Mouse (Mus musculus) embryonic facial prominence, embryonic 15.5 days (tissue): Measurements from ENCODE around the gene Tdp1. TPM values are rescaled to one million over a fixed set of nuclear protein-coding genes. Genes with fewer than 3 reads are reported as not detected.

Experiments
- ATAC-seq: fragments of 200-750 bp; cut with Nextera tagmentation; 2 replicates; pipeline ENCODE4 v1.8.0; 2017; ENCODE audit warnings: low read depth, moderate TSS enrichment; ENCODE audit not compliant: insufficient number of reproducible peaks, low FRiP score, low TSS enrichment
- H3K27ac ChIP-seq: fragments of 300-500 bp; sonication (generic); replicated peaks from 2 replicates; pipeline ENCODE4 v1.5.1; 2015; ENCODE audit warnings: mild to moderate bottlenecking, inconsistent platforms
- H3K27me3 ChIP-seq: fragments of 300-500 bp; sonication (generic); 2 replicates; pipeline ENCODE4 v1.6.1; 2015; ENCODE audit warnings: inconsistent platforms
- H3K36me3 ChIP-seq: fragments of 300-500 bp; sonication (generic); 2 replicates; pipeline ENCODE4 v1.6.1; 2015; ENCODE audit warnings: mild to moderate bottlenecking, inconsistent platforms
- H3K4me1 ChIP-seq: fragments of 300-500 bp; sonication (generic); 2 replicates; pipeline ENCODE4 v1.6.1; 2015; ENCODE audit warnings: inconsistent platforms
- H3K4me2 ChIP-seq: fragments of 300-500 bp; sonication (generic); replicated peaks from 2 replicates; pipeline ENCODE4 v1.6.1; 2015; ENCODE audit warnings: mild to moderate bottlenecking, inconsistent platforms
- H3K4me3 ChIP-seq: fragments of 300-500 bp; sonication (generic); replicated peaks from 2 replicates; pipeline ENCODE4 v1.5.1; 2015; ENCODE audit warnings: mild to moderate bottlenecking, inconsistent platforms
- H3K9ac ChIP-seq: fragments of 300-500 bp; sonication (generic); 2 replicates; pipeline ENCODE4 v1.6.1; 2015; ENCODE audit warnings: inconsistent platforms
- H3K9me3 ChIP-seq: fragments of 300-500 bp; sonication (generic); replicated peaks from 2 replicates; pipeline ENCODE4 v1.6.1; 2016; ENCODE audit warnings: inconsistent platforms
- WGBS: fragments of 180-500 bp; shearing (Covaris S2); methylation state at CpG from one replicate; pipeline ENCODE4 v1.1.7; 2015; 5-methylcytosine and 5-hydroxymethylcytosine counted together
- polyA plus RNA-seq: library from polyadenylated mRNA; unstranded; fragments of >200 nt; fragmentation: Nextera tagmentation; extraction: Ambion mirVana; gene quantifications from 2 replicates; pipeline ENCODE4 v1.2.1, GENCODE M21; 2015

The Tdp1 gene
- polyA plus RNA-seq, 1 experiment from 2014 or later = 52.3 TPM

DNA sequence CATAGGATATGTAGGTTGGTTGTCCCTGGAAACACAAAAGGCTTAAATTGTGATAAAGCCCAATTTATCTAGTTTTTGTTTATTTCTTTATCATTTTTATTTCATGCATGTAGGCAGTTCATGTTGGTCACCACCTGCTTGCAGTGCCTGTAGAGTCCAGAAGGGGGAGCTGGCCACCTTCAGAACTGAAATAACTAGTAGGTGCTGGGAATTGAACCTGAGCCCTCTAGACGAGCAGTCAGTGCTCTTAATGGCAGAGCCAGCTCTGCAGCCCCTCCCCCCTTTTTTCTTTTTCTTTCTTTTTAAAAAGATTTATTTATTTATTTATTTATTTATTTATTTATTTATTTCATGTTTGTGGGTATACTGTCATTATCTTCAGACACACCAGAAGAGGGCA lies 89.3 kb downstream of the Tdp1 start:
- Histone ChIP-seq H3K27ac (no peak overlapping the region), H3K9ac (no peak overlapping the region), H3K9me3 (no peaks in the 10 kb centered on the region), H3K4me1 (no peaks in the 10 kb centered on the region), H3K27me3 (peaks cover 12% of the 10 kb centered on the region), H3K4me2 (no peak overlapping the region), H3K36me3 (no peaks in the 10 kb centered on the region), H3K4me3 (no peak overlapping the region)
- no peak for ATAC-seq
- WGBS = 80% methylated on average over 1 of the region's 1 CpGs

DNA sequence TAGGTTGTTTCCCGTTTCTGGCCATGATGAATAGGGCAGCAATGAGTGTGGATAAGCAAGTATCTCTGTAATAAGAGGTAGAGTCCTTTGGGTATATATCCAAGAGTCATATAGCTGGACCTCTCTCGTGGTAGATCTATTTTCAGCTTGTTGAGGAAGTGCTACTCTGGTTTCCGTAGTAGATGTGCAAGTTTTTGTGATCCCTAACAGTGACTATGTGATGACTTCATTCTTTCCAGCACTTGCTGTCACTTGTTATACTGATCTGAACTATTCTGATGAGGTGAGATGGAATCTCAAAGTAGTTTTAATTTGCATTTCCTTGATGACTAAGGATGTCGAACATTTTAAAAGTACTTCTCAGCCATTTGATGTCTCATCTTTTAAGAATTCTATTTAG lies 95.2 kb downstream of the Tdp1 start:
- Histone ChIP-seq H3K27me3 (no peaks in the 10 kb centered on the region), H3K4me2 (no peak overlapping the region), H3K27ac (no peak overlapping the region), H3K4me1 (no peaks in the 10 kb centered on the region), H3K4me3 (no peak overlapping the region), H3K36me3 (no peaks in the 10 kb centered on the region), H3K9me3 (no peaks in the 10 kb centered on the region), H3K9ac (no peak overlapping the region)
- WGBS = 71% methylated on average over 4 of the region's 4 CpGs
- no peak for ATAC-seq

DNA sequence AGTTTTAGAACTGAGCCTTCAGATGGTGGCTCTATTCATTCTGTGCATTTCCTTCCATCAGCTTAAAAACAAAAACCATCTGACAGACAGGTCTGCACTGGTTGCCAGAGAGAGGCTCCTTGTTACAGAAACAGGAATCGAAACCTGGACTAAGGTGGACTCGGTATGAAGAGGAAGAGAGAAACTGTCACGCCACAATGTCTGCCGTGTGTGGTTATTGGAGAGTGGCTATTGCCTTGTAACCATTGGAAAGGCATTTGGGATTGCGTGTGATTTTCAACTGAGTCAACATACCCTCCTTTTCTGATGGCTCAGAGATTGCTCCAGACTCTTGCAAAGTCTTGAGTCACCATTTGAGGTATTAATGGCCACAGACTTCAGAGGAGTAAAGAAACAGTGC lies 102.5 kb downstream of the Tdp1 start:
- H3K4me3 ChIP-seq = no peak overlapping the region
- no peaks in the 10 kb centered on the region for H3K27me3 ChIP-seq
- no peaks in the 10 kb centered on the region for H3K36me3 ChIP-seq
- no peak overlapping the region for H3K4me2 ChIP-seq
- no peaks in the 10 kb centered on the region for H3K9me3 ChIP-seq
- ATAC-seq = no peak
- 94% methylated on average over 5 of the region's 5 CpGs for WGBS
- no peak overlapping the region for H3K27ac ChIP-seq
- no peak overlapping the region for H3K9ac ChIP-seq
- no peaks in the 10 kb centered on the region for H3K4me1 ChIP-seq

DNA sequence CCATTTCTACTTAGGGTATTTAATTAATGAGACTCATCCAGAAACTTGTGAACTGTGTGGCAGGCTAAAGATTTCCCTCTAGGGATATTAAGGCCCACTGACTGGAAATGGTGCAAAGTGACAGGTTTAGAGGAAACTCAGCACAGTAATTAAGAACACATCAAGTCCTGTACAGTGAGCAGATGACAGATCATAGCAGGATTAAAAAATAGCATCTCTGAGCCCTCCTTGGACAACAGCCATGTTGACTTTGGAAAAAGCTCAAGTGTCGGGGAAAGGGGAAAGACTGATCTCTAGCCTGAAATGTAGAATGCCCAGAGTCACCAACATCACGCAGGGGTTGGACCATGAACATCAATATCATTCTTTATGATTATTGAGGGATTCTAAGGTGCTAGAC lies 103.8 kb downstream of the Tdp1 start:
- H3K4me2 ChIP-seq = no peak overlapping the region
- no peak overlapping the region for H3K27ac ChIP-seq
- no peak for ATAC-seq
- no peak overlapping the region for H3K9ac ChIP-seq
- no peaks in the 10 kb centered on the region for H3K27me3 ChIP-seq
- no peak overlapping the region for H3K4me3 ChIP-seq
- WGBS = 75% methylated on average over 2 of the region's 2 CpGs
- H3K36me3 ChIP-seq = no peaks in the 10 kb centered on the region
- H3K4me1 ChIP-seq = no peaks in the 10 kb centered on the region
- H3K9me3 ChIP-seq = no peaks in the 10 kb centered on the region

DNA sequence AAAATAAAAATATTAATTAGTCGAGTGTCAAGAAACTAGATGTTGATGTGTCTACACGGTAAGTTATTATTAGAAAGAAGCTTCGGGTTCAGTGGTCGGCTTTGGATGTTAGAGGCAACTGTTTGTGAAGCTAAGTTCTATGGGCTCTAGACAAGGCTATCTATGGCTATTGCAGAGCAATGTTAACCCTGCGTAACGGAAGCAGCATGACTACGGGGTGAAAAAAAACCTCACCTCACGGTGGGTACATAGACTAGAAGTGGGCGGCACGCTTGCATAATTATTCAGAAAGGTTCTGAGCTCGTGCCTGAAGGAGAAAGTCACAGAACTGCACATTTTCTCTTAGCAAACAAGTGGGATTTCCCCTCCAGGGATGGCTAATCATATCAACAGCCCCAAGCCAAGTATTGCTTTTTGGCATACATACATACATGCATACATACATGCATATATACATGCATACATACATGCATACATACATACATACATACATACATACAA lies 108.1 kb downstream of the Tdp1 start:
- no peaks in the 10 kb centered on the region for H3K27me3 ChIP-seq
- ATAC-seq = no peak
- H3K4me2 ChIP-seq = no peak overlapping the region
- H3K36me3 ChIP-seq = no peaks in the 10 kb centered on the region
- no peaks in the 10 kb centered on the region for H3K4me1 ChIP-seq
- H3K4me3 ChIP-seq = no peak overlapping the region
- no peaks in the 10 kb centered on the region for H3K9me3 ChIP-seq
- no peak overlapping the region for H3K9ac ChIP-seq
- no peak overlapping the region for H3K27ac ChIP-seq
- 89% methylated on average over 11 of the region's 11 CpGs for WGBS

DNA sequence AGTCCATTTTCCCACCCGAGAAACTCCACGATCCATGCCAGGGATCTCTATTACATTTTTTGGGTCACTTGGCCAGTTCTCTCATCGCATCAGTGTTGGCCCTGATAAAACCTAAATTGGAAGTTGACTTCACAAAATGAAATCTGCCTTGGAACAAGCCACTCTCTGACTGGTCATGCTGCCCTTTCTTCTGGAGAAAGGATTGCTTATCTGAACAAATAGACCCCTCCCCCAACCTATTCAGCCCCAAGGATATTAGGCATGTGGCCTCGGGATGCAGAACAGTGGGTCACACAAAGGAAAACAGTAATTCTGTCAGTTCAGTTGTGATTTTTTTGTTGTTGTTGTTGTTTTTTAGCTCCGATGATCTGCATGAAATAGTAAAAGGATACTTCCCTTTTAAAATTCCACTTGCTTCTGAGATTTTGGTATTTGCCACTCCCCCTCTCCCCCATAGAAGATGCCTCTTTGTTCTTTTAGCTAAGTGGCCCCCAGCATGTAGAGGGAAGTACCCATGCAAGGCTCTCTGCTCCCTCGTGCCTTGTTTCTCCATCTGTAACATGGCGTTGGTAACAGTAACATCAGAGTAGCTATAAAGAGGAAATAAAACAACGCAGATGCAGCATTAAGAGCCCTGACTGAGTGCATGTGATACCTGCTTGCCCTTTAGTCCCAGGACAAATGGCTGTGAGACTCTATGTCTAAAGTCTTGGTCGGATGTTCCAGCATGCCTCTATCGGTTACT lies 109.0 kb downstream of the Tdp1 start:
- Histone ChIP-seq H3K36me3 (no peaks in the 10 kb centered on the region), H3K4me3 (no peak overlapping the region), H3K9ac (no peak overlapping the region), H3K27me3 (no peaks in the 10 kb centered on the region), H3K4me2 (no peak overlapping the region), H3K27ac (no peak overlapping the region), H3K4me1 (no peaks in the 10 kb centered on the region), H3K9me3 (no peaks in the 10 kb centered on the region)
- 66% methylated on average over 10 of the region's 10 CpGs for WGBS
- ATAC-seq = no peak

DNA sequence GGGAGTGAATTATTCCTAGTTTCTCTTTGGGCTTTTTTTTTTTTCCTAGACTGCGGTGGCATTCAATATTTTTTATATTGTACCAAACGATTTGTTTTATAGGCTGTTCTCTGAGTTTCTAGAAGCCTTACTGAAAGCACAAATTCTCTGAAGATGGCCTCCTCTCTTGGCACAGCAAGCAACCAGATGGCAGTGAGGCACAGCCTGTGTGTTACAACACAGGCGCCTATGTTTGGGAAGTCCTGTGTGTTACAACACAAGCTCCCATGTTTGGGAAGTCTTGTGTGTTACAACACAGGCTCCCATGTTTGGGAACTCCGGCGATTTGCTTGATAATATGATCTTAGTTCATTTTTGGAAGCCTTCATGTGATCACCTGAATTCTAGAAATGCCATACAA lies 111.6 kb downstream of the Tdp1 start:
- no peak for ATAC-seq
- no peaks in the 10 kb centered on the region for H3K36me3 ChIP-seq
- 86% methylated on average over 5 of the region's 5 CpGs for WGBS

DNA sequence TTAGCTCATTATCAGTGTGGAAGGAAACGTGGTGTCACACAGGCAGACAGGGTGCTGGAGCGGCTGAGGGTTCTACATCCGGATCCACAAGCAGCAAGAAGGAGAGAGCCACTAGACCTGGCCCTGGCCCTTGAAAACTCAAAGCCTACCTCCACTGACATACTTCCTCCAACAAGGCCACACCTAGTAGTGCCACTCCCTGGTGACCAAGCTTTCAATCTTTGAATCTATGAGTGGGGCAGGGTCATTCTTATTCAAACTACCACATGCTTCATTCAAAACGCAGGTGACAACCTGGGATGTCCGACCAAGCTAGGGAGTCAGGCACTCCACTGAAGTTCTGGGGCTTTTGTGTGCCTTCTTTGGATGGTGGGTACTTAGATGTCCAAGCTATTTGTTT lies 115.4 kb downstream of the Tdp1 start:
- no peak overlapping the region for H3K4me2 ChIP-seq
- H3K9ac ChIP-seq = no peak overlapping the region
- no peaks in the 10 kb centered on the region for H3K36me3 ChIP-seq
- no peaks in the 10 kb centered on the region for H3K9me3 ChIP-seq
- WGBS = 85% methylated on average over 5 of the region's 5 CpGs
- H3K4me1 ChIP-seq = peaks cover 7% of the 10 kb centered on the region; the same call in 1 of the 2 replicates
- no peak overlapping the region for H3K4me3 ChIP-seq
- no peak overlapping the region for H3K27ac ChIP-seq
- H3K27me3 ChIP-seq = no peaks in the 10 kb centered on the region
- ATAC-seq = no peak

More for the DNA sequence above, 111.6 kb downstream of the Tdp1 start:
- H3K27me3 ChIP-seq = no peaks in the 10 kb centered on the region
- H3K9me3 ChIP-seq = no peaks in the 10 kb centered on the region
- H3K4me3 ChIP-seq = no peak overlapping the region
- no peak overlapping the region for H3K27ac ChIP-seq
- no peak overlapping the region for H3K9ac ChIP-seq
- no peaks in the 10 kb centered on the region for H3K4me1 ChIP-seq
- H3K4me2 ChIP-seq = no peak overlapping the region

DNA sequence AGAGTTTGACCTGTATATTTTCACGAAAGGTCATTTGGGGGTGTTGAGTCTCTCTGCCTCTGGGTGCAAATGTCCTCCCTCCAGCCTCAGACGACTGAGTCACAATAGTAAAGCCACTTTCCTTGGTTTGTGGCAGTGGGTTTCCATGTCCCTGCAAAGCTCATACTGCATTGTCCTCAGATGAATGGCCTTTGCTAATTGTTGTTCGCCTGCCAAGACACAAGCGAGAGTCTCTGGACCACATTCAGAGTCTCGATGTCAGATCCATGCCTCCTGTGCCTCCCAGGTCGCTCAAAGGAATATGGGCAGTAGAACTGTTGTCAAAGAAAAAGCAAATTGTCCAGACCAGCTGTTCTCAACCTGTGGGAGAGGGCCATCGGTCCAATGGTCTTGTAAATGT lies 116.1 kb downstream of the Tdp1 start:
- WGBS = 84% methylated on average over 7 of the region's 7 CpGs
- Histone ChIP-seq H3K27me3 (no peaks in the 10 kb centered on the region), H3K9ac (no peak overlapping the region), H3K36me3 (no peaks in the 10 kb centered on the region), H3K4me1 (peaks cover 7% of the 10 kb centered on the region; the same call in 1 of the 2 replicates), H3K4me2 (no peak overlapping the region), H3K27ac (no peak overlapping the region), H3K9me3 (no peaks in the 10 kb centered on the region), H3K4me3 (no peak overlapping the region)
- no peak for ATAC-seq

DNA sequence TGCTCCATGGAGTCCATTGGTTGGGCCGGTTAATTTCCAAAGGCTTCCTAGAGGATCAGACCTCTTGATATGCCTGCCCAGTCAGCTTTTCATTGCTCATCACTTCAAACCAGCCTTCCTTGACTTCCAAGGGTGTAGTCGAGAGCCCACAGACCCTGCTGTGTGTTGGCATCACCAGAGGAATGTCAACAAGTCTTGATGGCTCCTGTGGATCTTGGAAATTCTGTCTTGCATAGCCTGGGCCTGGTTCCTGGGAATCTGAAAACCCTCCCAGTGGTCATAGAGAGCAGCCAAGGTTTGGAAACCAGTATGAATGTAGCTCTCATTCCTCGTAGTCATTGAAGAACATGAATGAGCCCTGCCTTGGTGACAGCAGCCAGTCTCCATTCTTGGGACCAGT lies 116.9 kb downstream of the Tdp1 start:
- H3K9me3 ChIP-seq = no peaks in the 10 kb centered on the region
- H3K27me3 ChIP-seq = no peaks in the 10 kb centered on the region
- 91% methylated on average over 3 of the region's 3 CpGs for WGBS
- peaks cover 7% of the 10 kb centered on the region; the same call in 1 of the 2 replicates for H3K4me1 ChIP-seq
- H3K4me3 ChIP-seq = no peak overlapping the region
- H3K36me3 ChIP-seq = no peaks in the 10 kb centered on the region
- H3K27ac ChIP-seq = no peak overlapping the region
- H3K9ac ChIP-seq = no peak overlapping the region
- no peak overlapping the region for H3K4me2 ChIP-seq
- no peak for ATAC-seq

DNA sequence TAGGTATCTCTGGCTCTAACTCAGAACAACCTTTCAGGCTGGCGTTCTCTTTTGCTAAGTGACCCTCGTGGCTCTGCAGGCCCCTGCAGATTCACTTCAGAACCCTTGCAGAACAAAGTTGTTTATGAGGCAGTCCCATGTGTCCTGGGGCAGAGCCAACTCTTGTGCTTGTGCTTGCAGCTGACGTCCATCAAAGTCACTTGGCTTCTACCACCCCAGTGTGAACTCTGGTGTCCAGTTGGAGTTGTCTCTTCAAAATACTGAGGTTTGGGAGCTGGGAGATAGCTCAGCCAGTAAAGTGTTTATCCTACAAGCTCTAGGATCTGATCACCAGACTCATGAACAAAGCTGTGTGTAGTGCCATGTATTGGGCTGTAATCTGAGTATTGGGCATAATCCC lies 117.6 kb downstream of the Tdp1 start:
- Histone ChIP-seq H3K27me3 (no peaks in the 10 kb centered on the region), H3K27ac (no peak overlapping the region), H3K4me1 (peaks cover 7% of the 10 kb centered on the region; the same call in 1 of the 2 replicates), H3K4me2 (no peak overlapping the region), H3K36me3 (no peaks in the 10 kb centered on the region), H3K9ac (no peak overlapping the region), H3K9me3 (no peaks in the 10 kb centered on the region), H3K4me3 (no peak overlapping the region)
- ATAC-seq = no peak
- 62% methylated on average over 3 of the region's 3 CpGs for WGBS
